Mouse (Mus musculus) heart, postnatal 0 days (tissue): ENCODE data around the gene Stk38l.

Experiments
- CTCF ChIP-seq: IDR thresholded peaks from 2 replicates; pipeline ENCODE4 v1.5.1; 2016; ENCODE audit warnings: antibody characterized with exemption, control low read depth, low read depth
- EP300 ChIP-seq: IDR thresholded peaks from 2 replicates; pipeline ENCODE4 v1.6.1; 2016; ENCODE audit warnings: antibody characterized with exemption, low read depth

DNA sequence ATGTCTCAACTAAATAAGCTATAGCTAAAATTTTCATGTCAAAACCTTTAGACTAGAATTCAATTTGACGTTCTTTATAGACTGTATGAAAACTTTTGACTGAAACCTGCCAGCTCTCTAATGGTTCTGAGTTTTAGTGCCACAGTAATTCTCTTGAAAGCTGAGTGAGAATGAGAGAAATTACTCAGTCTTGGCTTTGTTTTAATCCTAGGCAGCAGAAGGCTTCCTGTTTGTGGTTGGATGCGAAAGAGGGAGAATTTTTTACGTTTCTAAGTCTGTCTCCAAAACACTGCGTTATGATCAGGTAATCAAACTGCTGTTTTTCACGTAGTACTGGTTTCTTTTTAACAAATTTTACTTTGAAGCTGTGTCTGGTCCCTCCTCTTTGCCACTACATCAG is 88.2 kb downstream of the Stk38l start:
- no peak for TF ChIP-seq EP300
- no peak for TF ChIP-seq CTCF
